Mouse (Mus musculus): ENCODE measurements around the gene Klrb1.
A peak's percentile ranks its signal among the peaks of the same experiment; 100 is the strongest.
"Not testable (repeated sequence)": the region's sequence is repeated elsewhere in the genome, so short reads cannot be mapped to it uniquely, and the experiment has no call there.

The Klrb1 gene

GRCm38 (mm10) chr6:128722959-128723358, at the start of gene Klrb1:
TSS of gene Klrb1 (minus strand) at chr6:128723059.
- no peak for DNase-seq (ENCODE audit: low spot score)

DNA sequence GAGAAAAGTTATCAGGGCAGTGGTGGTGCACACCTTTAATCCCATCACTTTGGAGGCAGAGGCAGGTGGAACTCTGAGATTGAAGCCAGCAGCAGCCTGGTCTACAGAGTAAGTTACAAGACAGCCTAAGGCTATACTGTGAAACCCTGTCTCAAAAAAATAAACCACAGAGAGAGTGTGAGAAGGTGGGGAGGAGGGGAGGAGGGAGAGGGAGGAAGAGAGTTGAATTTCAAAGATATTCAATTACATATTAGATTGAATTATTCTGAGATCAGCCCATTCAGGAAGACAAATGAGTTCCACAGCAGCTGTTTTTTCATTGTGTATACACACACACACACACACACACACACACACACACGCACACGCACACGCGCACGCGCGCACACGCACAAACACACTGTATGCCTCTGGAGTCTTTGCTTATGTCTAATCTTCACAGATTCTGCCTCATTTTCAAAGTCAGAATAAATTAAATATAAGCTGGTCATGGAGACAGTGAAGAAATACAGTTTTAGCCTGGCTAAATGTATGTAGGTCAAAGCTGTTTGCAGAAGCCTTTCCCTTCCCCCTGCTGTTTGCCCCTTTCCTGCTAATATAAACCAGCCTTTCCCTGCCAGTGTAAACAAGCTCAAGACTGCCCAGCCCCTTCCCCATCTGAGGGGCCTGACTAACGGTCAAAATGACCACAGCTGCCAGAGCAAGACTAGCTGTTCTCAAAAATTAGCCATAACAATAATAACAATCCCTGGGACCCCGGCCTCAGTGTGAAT, 46.8 kb upstream of the Klrb1 start:
- DNase-seq (ENCODE audit: low spot score), result no peak

DNA sequence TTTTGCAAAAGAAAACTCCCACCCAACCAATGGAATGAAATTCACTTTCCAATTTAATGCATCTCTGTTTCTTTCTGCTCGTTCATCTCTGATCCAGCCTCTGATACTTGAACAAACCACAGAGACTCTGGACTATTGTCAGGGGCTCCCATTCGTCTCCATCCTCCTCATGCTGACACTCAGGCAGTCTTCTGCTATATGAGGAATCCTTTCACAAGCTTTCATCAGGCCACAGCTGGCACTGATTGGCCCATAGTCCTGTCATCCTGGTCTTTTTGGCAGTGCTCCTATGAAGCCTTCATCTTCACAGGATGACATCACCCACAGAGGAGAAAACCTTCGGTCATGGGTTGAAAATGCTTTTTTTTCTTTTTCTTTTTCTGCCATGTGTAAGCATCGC, 45.2 kb upstream of the Klrb1 start:
- no peak for DNase-seq (ENCODE audit: low spot score)

DNA sequence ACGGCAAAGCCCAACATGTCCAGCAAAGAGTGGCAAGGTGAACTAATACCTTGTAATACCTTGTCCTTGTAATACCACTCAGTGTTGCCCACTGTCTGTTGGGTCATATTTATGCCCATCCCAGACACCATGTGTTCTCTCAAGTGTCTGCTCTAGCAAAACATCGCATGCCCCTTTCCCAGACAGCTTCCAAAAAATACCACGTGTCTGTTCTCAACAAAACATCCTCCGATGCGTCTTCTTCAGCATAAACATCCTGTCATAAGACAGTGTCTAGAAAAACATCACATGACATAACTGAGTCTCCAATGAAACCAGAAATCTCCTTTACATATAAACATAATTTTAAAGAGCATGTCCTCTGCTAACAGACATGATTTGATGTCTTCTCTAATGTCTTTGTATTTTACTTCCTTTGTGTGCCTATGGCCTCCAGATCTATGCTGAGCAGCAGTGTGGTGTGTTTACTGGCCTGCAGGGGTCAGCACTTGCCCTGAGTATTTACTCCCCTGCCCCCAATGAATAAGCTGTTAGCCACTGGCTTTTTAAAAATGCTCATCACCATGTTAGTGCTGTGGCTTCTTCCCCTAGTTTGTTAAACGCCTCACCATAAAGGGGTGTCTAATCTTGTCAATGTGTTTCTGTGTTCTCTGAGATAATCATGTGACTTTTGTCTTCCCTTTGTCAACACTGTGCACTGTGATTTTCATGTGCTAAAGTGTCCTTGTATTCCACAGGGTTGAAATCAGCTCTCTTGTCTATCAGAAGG, 43.8 kb upstream of the Klrb1 start:
- peak; percentile 18 for DNase-seq (ENCODE audit: low spot score)

- DNase-seq (ENCODE audit: low spot score), result no peak
These were observed 42.4 kb upstream of the Klrb1 start for GRCm38 (mm10) chr6:128765211-128765610.

GRCm38 (mm10) chr6:128764598-128764997, 41.7 kb upstream of the Klrb1 start:
- DNase-seq (ENCODE audit: low spot score), result no peak

DNA sequence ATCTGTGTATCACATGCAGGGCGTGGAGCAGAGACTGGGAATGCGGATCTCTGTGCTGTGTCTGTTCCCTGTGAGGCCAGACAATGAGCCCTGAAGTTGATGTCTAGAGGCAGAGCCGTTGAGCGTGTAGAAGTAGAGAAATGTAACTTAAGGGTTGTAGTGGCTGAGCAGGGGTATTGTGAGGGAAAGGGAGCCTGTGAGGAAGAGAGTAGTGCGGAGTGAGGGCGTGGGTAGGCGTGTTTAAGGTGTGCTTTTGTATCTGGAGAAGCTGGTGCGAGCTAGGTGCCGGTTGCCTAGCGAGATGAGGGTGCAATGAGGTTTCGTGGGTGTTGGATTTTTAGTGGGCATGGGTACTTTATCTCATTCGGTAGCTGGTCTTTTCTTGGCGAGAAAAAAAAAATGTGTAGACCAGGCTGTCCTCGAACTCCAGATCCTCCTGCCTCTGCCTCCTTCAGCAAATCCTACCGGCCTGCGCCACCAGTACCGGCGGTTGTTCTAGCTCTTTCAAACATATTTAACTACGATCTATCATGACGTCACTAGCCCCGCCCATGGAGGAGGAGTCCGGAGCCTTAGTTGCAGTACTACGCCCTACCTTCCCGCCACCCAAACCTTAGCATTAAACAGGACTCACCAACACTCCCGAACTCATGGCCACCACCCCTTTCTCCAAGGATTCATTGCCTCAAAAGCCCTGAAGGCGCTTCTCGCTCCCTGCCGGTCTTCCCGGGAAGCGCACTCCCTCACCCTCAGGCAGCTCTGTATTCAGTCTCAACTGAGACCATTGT, 41.1 kb upstream of the Klrb1 start:
- peak; percentile 78 for DNase-seq (ENCODE audit: low spot score)

- not testable (repeated sequence) for DNase-seq (ENCODE audit: low spot score)
These were observed 40.2 kb upstream of the Klrb1 start for GRCm38 (mm10) chr6:128762892-128763670.

- no peak for DNase-seq (ENCODE audit: low spot score)
These were observed 38.3 kb upstream of the Klrb1 start for GRCm38 (mm10) chr6:128761144-128761540.

DNA sequence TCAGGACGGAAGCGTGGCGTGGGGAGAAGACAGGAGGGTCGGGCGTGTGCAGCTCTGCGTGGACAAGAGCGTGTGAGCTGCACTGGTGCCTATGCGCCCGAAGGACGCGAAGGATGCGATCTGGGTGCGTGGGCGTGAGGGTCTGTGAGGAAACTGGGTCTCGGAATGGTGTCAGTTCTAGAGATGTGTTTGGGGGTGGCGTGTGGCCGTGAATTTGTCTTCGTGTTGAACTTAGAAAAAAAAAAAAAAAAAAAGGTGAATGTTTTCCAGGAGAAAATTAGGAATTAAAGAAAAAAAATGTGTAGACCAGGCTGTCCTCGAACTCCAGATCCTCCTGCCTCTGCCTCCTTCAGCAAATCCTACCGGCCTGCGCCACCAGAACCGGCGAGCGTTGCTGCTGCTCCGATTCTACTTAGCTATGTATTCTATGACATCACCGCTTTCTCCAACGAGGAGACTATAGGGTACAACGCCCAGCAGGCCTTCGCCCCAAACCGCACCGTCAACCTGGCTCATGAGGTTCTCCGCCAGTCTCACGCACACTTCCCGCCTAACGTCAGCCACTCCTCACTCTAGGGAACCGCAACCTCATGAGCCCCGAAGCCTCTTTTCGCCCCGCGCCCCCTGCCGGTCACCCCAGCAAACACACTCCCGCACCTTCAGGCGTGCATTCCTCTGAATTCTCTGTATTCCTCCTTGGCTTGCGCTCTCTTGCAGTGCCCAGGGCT, 37.7 kb upstream of the Klrb1 start:
- peak; percentile 86 for DNase-seq (ENCODE audit: low spot score)

GRCm38 (mm10) chr6:128760016-128760415, 37.2 kb upstream of the Klrb1 start:
- DNase-seq (ENCODE audit: low spot score), result peak; percentile 98

DNA sequence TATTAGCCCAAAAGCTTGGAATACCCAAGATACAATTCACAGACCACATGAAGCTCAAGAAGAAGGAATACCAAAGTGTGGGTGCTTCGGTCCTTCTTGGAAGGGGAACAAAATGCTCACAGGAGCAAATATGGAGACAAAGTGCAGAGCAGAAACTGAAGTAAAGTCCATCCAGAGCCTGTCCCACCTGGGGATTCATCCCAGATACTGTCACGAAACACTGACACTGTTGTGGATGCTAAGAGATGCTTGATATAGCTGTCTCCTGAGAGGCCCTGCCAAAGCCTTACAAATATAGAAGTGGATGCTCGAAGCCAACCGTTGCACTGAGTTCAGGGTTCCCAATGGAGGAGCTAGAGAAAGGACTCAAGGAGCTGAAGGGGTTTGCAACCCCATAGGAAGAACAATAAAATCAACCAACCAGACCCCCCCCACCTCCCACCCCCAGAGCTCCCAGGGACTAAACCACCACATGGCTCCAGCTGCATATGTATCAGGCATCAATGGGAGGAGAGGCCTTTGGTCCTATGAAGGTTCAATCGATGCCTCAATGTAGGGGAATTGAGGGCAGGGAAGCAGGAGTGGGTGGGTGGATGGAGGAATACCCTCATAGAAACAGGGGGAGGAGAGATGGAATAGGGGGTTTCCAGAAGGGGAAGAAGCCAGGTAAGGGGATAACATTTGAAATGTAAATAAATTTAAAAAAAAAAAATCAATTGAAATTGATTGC, 36.5 kb upstream of the Klrb1 start:
- DNase-seq (ENCODE audit: low spot score), result no peak

GRCm38 (mm10) chr6:128755402-128755763, 32.5 kb upstream of the Klrb1 start:
- not testable (repeated sequence) for DNase-seq (ENCODE audit: low spot score)

GRCm38 (mm10) chr6:128754748-128755401, 32.0 kb upstream of the Klrb1 start:
- DNase-seq (ENCODE audit: low spot score), result not testable (repeated sequence)

GRCm38 (mm10) chr6:128754265-128754664, 31.4 kb upstream of the Klrb1 start:
- DNase-seq (ENCODE audit: low spot score), result not testable (repeated sequence)

DNA sequence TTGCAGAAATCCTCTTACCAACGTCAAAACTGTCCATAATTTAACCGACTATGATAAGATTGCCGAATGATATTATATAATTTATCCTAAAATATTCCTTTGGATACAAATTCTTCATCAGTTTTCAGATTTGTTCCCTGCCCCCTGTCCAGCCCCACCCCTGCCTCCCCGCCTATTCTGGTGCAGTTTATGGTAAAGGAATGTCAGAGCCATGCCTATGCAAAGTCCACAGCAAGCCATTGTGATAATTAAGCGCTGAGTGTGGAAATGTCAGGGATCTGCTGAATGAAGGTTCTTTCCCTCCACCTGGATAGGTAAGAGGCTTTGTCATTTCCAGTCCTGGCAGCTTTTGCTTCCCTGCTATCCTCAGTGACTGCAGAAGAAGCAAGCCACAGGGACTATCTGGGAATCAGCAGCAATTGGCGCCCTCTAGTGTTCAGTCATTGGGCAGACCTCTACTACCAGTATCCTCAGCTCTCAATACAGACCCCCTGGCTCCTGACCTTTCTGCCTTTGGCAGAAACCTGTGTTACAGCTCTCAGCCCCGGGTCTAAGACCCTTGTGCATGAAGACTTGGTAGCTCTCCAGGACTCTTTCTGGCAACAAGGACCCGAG, 30.9 kb upstream of the Klrb1 start:
- peak; percentile 69 for DNase-seq (ENCODE audit: low spot score)

DNA sequence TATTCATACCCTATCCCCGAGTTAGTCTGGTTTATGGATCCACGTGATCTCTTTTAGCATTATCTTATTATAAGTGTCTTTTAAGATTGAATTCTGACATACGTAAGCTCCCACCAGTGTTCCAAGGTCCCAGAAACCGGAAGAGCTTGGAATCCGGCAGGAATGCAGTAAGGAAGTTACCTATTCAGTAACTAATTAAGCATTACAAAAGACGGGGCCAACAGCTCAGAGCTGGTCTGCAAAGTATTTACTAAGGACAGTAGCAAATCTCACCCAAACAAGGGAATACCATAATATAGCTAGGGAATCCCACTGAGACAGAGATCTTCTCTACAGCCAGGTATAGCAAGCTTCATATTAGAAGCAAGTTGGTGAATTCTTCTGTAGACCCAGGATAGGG, 24.1 kb upstream of the Klrb1 start:
- not testable (repeated sequence) for DNase-seq (ENCODE audit: low spot score)

- no peak for DNase-seq (ENCODE audit: low spot score)
These were observed 14.6 kb upstream of the Klrb1 start for GRCm38 (mm10) chr6:128737445-128737844.

GRCm38 (mm10) chr6:128736100-128736499, 13.2 kb upstream of the Klrb1 start:
- DNase-seq (ENCODE audit: low spot score), result no peak

Data from urinary bladder, postnatal 25 days (tissue).